Mouse (Mus musculus) neutrophil, adult 5-6 weeks (primary cell): Measurements from ENCODE around the gene Rep15. TPM values are rescaled to one million over a fixed set of nuclear protein-coding genes. Genes with fewer than 3 reads are reported as not detected.

Experiments
- ATAC-seq: fragments of 151-379, 151-347 bp; 2 replicates; pipeline ENCODE4 v1.8.0; 2017; ENCODE audit warnings: mild to moderate bottlenecking, moderate TSS enrichment; ENCODE audit not compliant: insufficient number of reproducible peaks, poor library complexity, low FRiP score, severe bottlenecking; ENCODE audit errors: extremely low read depth
- total RNA-seq: library from RNA; stranded (forward); fragments of 200-1000 nt; gene quantifications from 2 replicates; pipeline ENCODE4 v1.2.3, GENCODE M21; 2017

Gene Rep15
- total RNA-seq, 1 experiment from 2014 or later = 0.70 TPM

DNA sequence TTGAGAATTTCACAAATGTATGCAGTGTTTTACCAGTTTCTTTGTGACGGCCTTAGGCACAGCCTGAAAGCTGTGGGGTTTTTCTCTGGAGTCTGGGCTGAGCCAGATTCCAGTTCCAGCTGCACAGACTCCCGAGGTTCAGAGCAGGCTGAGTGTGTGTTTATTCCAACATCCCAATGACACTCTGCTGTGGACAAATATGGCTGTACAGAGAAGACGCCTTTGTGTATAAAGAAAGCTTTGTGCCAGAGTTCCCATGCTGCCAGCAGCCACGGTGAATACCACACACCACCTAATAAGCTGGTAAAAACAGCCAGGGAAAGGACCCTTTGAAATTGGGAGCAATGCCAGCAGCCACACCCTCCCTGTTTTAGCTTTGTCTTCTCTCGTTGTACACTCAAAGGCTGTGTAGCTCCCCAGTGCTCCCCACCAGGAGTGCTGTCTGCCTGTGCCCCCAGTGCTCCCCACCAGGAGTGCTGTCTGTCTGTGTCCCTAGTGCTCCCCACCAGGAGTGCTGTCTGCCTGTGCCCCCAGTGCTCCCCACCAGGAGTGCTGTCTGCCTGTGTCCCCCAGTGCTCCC lies 43.5 kb downstream of the Rep15 start:
- no peak for ATAC-seq

DNA sequence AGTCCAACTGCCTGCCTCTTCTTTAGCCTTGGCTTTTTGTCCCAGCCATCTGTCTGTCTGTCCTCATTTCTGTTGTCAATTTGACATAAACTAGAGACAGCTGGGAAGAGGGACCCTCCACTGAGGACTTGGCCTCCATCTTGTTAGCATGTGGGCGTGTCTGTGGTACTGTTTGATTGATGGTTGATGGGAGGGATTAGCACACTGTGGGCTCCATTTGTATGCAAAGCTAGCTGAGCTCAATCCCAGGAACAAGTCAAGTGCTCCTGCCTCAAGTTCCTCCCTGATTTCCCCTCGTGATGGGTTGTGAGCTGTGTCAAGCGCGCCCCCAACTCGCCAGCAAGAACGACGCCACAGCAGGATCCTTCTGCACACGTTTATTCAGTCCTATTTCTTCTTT lies 44.5 kb downstream of the Rep15 start:
- ATAC-seq = no peak

DNA sequence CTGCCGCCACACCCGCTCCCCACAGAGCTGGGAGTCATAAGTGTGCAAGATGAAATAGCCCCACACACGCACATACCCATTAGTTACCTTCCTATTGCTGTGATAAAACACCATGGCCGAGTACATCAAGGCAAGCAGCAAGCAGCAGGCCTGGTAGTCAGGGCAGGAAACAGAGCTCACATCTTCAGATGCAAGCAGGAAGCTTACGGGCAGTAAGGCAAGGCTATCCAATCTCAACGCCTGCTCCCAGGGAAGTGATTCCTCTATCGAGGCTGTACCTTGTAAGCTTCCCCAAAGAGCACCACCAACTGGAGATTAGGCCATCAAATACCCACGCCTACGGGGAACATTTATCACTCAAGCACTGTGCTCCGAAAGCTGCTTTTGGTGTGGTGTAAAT lies 47.5 kb downstream of the Rep15 start:
- ATAC-seq = no peak

Other genes starting within 250 kb of the Rep15 start
- gene Arntl2, start 236.5 kb upstream of the Rep15 start, total RNA-seq = 0.93 TPM in 1 of 2 replicates, not detected in the other
- gene Smco2, start 182.5 kb upstream of the Rep15 start, total RNA-seq = not detected in 2 replicates
- 4.5 and 4.9 TPM in 2 replicates for gene Ppfibp1, start 144.1 kb upstream of the Rep15 start, total RNA-seq
- gene 1700034J05Rik, start 78.2 kb upstream of the Rep15 start, total RNA-seq = not detected in 2 replicates
- gene Mrps35, start 10.2 kb downstream of the Rep15 start, total RNA-seq = 40.4 and 46.9 TPM in 2 replicates
- not detected in 2 replicates for gene Mansc4, start 54.4 kb downstream of the Rep15 start, total RNA-seq
- 14.9 and 18.0 TPM in 2 replicates for gene Klhl42, start 58.8 kb downstream of the Rep15 start, total RNA-seq
- gene Pthlh, start 231.6 kb downstream of the Rep15 start, total RNA-seq = not detected in 2 replicates